Mouse (Mus musculus): ENCODE measurements at regions not wholly inside any gene's neighbourhood (a gene's known extent, or its start where the extent isn't known, plus 50 kb on each side); places are given as distances from the start of the nearest gene placed in this dataset.

DNA sequence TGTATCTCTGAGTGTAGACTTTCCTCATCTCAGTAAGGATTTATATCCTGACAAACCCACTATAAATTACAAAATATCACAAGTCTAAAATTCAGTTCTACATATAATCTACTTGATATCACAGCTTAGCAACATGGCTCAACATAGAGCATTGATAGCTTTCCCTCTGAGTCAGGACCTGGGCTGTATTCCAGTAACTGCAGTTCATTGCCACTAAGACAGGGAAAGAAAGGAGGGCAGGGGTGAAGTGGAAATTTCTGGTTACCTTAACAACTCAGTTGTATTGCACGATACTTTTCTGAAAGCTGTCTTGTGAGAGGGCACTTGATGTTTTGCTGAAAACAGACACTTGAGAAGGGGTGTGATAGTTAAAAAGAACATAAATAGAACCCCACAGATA, 635.0 kb downstream of the Utrn start:
- Histone ChIP-seq H3K4me3 (ENCODE audit: low read depth, low read length) (no peak overlapping the region), H3K4me1 (replicated peaks; ENCODE audit: control insufficient read depth, insufficient read depth) (no peaks in the 10 kb centered on the region), H3K9me3 (ENCODE audit: control insufficient read depth, low read length) (no peaks in the 10 kb centered on the region), H3K36me3 (ENCODE audit: control insufficient read depth, insufficient read depth, low read length) (no peaks in the 10 kb centered on the region), H3K27ac (replicated peaks) (no peak overlapping the region), H3K27me3 (ENCODE audit: control insufficient read depth, insufficient read depth, low read length) (no peaks in the 10 kb centered on the region), H3K4me2 (replicated peaks; ENCODE audit: low read depth) (no peak overlapping the region), H3K9ac (ENCODE audit: low read length) (no peak overlapping the region)
- WGBS, result 90% methylated on average over 1 of the region's 1 CpGs
- ATAC-seq (ENCODE audit: low FRiP score, low TSS enrichment) (no peak), DNase-seq (ENCODE audit: low spot score) (no peak)
- TF ChIP-seq CTCF (IDR thresholded peaks at IDR 0.05; ENCODE audit: low read depth), result no peak
- no peak for TF ChIP-seq EP300 (optimal IDR thresholded peaks at IDR 0.05)

DNA sequence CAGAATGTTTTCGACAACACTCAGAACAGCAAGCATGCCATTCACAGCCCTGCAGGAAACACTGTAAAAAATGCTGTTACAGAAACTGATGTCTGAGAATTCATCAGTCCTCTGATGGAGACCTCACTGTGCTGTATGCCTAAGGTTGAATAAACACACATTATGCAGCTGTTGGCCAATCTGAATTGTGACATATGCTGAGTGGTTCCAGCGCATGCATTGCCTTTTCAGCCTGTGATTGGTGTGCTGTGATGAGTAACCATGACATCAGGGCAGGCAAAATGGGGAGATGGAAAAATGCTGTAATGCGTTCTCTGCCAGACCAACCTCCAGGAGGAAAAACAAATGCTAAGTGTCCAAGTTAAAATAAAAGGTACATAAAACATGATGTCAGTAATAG, 620.3 kb downstream of the Utrn start:
- H3K9ac ChIP-seq (ENCODE audit: low read length), result no peak overlapping the region
- no peaks in the 10 kb centered on the region for H3K36me3 ChIP-seq (ENCODE audit: control insufficient read depth, insufficient read depth, low read length)
- H3K4me2 ChIP-seq (replicated peaks; ENCODE audit: low read depth), result no peak overlapping the region
- DNase-seq (ENCODE audit: low spot score), result no peak
- TF ChIP-seq CTCF (IDR thresholded peaks at IDR 0.05; ENCODE audit: low read depth) (no peak), EP300 (optimal IDR thresholded peaks at IDR 0.05) (no peak)
- H3K27me3 ChIP-seq (ENCODE audit: control insufficient read depth, insufficient read depth, low read length), result no peaks in the 10 kb centered on the region
- H3K4me3 ChIP-seq (ENCODE audit: low read depth, low read length), result no peak overlapping the region
- no peak; the same call in 1 of the 2 replicates for ATAC-seq (ENCODE audit: low FRiP score, low TSS enrichment)
- 43% methylated on average over 3 of the region's 3 CpGs for WGBS
- no peaks in the 10 kb centered on the region for H3K4me1 ChIP-seq (replicated peaks; ENCODE audit: control insufficient read depth, insufficient read depth)
- H3K27ac ChIP-seq (replicated peaks), result no peak overlapping the region
- H3K9me3 ChIP-seq (ENCODE audit: control insufficient read depth, low read length), result no peaks in the 10 kb centered on the region

DNA sequence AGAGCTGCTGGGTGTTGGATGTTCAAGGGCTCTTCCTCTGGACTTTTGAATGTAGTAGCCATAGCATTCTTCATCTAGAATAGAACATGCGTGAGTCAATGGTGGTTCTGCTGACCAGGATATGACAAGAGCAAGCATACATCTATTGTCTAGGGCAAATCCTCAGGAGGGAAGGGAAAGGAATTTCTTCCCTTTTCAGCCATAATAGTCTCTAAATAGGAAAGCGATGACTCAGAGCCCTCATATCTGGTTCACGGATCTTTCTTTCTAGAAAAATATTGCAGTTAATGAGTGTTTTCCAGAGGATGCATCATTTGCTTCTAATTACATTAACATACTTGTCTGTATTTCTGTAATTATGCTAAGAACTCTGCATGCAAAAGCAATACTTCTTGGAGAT, 615.9 kb downstream of the Utrn start:
- Histone ChIP-seq H3K9ac (ENCODE audit: low read length) (no peak overlapping the region), H3K4me1 (replicated peaks; ENCODE audit: control insufficient read depth, insufficient read depth) (no peaks in the 10 kb centered on the region), H3K9me3 (ENCODE audit: control insufficient read depth, low read length) (no peaks in the 10 kb centered on the region)

DNA sequence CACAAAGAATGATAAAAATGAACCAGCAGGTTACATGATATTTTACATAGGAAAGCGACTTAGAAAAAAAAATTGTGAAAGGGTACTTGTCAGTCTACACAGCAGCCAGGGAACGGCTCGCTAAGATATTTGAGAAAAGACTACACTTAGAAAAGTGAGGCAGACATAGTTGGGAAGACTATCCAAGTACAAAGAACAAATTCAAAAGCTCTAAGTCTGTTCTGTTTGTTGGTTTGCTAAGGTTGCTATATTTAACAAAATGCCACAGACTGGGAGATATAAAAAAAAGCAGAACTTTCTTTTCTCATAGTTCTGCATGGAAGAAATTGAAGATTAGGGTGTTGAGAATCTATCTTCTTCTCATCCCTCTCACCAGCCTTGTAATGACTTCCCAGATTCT, 583.5 kb downstream of the Utrn start:
- no peaks in the 10 kb centered on the region for H3K4me1 ChIP-seq (replicated peaks; ENCODE audit: control insufficient read depth, insufficient read depth)
- no peak overlapping the region for H3K9ac ChIP-seq (ENCODE audit: low read length)
- WGBS, result 84% methylated on average over 3 of the region's 3 CpGs
- H3K27ac ChIP-seq (replicated peaks), result no peak overlapping the region
- H3K27me3 ChIP-seq (ENCODE audit: control insufficient read depth, insufficient read depth, low read length), result no peaks in the 10 kb centered on the region
- no peaks in the 10 kb centered on the region for H3K36me3 ChIP-seq (ENCODE audit: control insufficient read depth, insufficient read depth, low read length)
- H3K4me2 ChIP-seq (replicated peaks; ENCODE audit: low read depth), result no peak overlapping the region
- H3K9me3 ChIP-seq (ENCODE audit: control insufficient read depth, low read length), result no peaks in the 10 kb centered on the region
- DNase-seq (ENCODE audit: low spot score), result no peak
- TF ChIP-seq CTCF (IDR thresholded peaks at IDR 0.05; ENCODE audit: low read depth), result no peak
- TF ChIP-seq EP300 (optimal IDR thresholded peaks at IDR 0.05), result no peak
- no peak for ATAC-seq (ENCODE audit: low FRiP score, low TSS enrichment)
- no peak overlapping the region for H3K4me3 ChIP-seq (ENCODE audit: low read depth, low read length)

More for the DNA sequence above, 615.9 kb downstream of the Utrn start:
- no peaks in the 10 kb centered on the region for H3K36me3 ChIP-seq (ENCODE audit: control insufficient read depth, insufficient read depth, low read length)
- ATAC-seq (ENCODE audit: low FRiP score, low TSS enrichment) (no peak), DNase-seq (ENCODE audit: low spot score) (no peak)
- TF ChIP-seq CTCF (IDR thresholded peaks at IDR 0.05; ENCODE audit: low read depth) (no peak), EP300 (optimal IDR thresholded peaks at IDR 0.05) (no peak)
- no peak overlapping the region for H3K27ac ChIP-seq (replicated peaks)
- no peaks in the 10 kb centered on the region for H3K27me3 ChIP-seq (ENCODE audit: control insufficient read depth, insufficient read depth, low read length)
- WGBS, result 86% methylated on average over 3 of the region's 3 CpGs
- no peak overlapping the region for H3K4me2 ChIP-seq (replicated peaks; ENCODE audit: low read depth)
- H3K4me3 ChIP-seq (ENCODE audit: low read depth, low read length), result no peak overlapping the region

DNA sequence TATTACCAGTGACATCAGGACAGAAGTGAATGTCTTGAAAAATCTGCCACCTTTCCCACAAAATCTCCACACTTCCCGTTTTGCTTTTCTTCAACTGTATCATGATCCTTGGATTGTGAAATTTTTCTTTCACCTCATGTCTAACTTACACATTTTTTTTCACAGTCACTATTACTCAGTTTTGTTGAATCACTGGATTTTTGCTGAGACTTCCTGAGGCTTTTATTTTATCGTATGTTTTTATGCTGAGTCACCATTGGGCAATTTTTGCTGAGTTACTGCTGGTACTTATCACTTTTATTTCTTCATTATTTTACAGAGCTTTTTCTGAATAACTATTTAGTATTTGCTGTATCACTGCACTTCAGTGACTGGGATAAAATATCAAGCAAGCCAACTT, 570.3 kb downstream of the Utrn start:
- no peaks in the 10 kb centered on the region for H3K4me1 ChIP-seq (replicated peaks; ENCODE audit: control insufficient read depth, insufficient read depth)
- ATAC-seq (ENCODE audit: low FRiP score, low TSS enrichment) (no peak), DNase-seq (ENCODE audit: low spot score) (no peak)
- no peak overlapping the region for H3K27ac ChIP-seq (replicated peaks)
- no peaks in the 10 kb centered on the region for H3K27me3 ChIP-seq (ENCODE audit: control insufficient read depth, insufficient read depth, low read length)
- H3K4me3 ChIP-seq (ENCODE audit: low read depth, low read length), result no peak overlapping the region
- H3K4me2 ChIP-seq (replicated peaks; ENCODE audit: low read depth), result no peak overlapping the region
- H3K9ac ChIP-seq (ENCODE audit: low read length), result no peak overlapping the region
- 57% methylated on average over 2 of the region's 2 CpGs for WGBS
- no peaks in the 10 kb centered on the region for H3K36me3 ChIP-seq (ENCODE audit: control insufficient read depth, insufficient read depth, low read length)
- no peak for TF ChIP-seq CTCF (IDR thresholded peaks at IDR 0.05; ENCODE audit: low read depth)
- no peak for TF ChIP-seq EP300 (optimal IDR thresholded peaks at IDR 0.05)
- no peaks in the 10 kb centered on the region for H3K9me3 ChIP-seq (ENCODE audit: control insufficient read depth, low read length)

DNA sequence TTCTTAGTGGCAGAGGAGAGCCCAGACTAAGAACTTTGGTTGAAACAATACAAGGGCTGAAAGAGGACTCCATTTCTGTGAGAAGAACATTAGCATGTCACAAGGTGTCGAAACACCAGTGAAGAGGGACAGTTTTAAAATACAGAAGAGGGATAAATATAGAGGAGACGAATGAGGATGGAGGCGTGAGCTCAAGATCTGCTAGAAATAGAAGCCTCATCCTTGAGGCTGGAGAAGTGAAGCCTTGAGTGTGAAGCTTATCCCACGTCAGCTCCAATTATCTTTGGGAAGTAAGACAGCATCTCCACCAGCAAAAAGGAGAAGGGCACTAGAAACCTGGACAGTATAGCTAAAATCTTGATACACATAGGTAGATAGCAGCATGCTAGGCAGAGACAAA, 566.8 kb downstream of the Utrn start:
- Histone ChIP-seq H3K36me3 (ENCODE audit: control insufficient read depth, insufficient read depth, low read length) (no peaks in the 10 kb centered on the region), H3K4me2 (replicated peaks; ENCODE audit: low read depth) (no peak overlapping the region), H3K27me3 (ENCODE audit: control insufficient read depth, insufficient read depth, low read length) (no peaks in the 10 kb centered on the region), H3K4me1 (replicated peaks; ENCODE audit: control insufficient read depth, insufficient read depth) (no peaks in the 10 kb centered on the region), H3K27ac (replicated peaks) (no peak overlapping the region), H3K9ac (ENCODE audit: low read length) (no peak overlapping the region), H3K9me3 (ENCODE audit: control insufficient read depth, low read length) (no peaks in the 10 kb centered on the region), H3K4me3 (ENCODE audit: low read depth, low read length) (no peak overlapping the region)
- TF ChIP-seq CTCF (IDR thresholded peaks at IDR 0.05; ENCODE audit: low read depth) (no peak), EP300 (optimal IDR thresholded peaks at IDR 0.05) (no peak)
- ATAC-seq (ENCODE audit: low FRiP score, low TSS enrichment) (no peak), DNase-seq (ENCODE audit: low spot score) (no peak)
- WGBS, result 74% methylated on average over 4 of the region's 4 CpGs

Measured in stomach, postnatal 0 days (tissue).